Mouse (Mus musculus): ENCODE measurements around the gene Ada.
"Not testable (repeated sequence)": the region's sequence is repeated elsewhere in the genome, so short reads cannot be mapped to it uniquely, and the experiment has no call there.

The Ada gene

GRCm38 (mm10) chr2:163697764-163698480, 52.1 kb downstream of the Ada start:
- in situ Hi-C loops (cut with MboI, MseI) = no loop called here

- in situ Hi-C loops (cut with MboI, MseI) = no loop called here
Observed at GRCm38 (mm10) chr2:163696763-163697162, 53.3 kb downstream of the Ada start.

- in situ Hi-C loops (cut with MboI, MseI) = no loop called here
Observed at GRCm38 (mm10) chr2:163693716-163694314, 56.2 kb downstream of the Ada start.

- in situ Hi-C loops (cut with MboI, MseI) = no loop called here
Observed at GRCm38 (mm10) chr2:163692873-163693612, 57.0 kb downstream of the Ada start.

GRCm38 (mm10) chr2:163691846-163692605, 58.0 kb downstream of the Ada start:
- in situ Hi-C loops (cut with MboI, MseI) = no loop called here

GRCm38 (mm10) chr2:163690409-163691304, 59.4 kb downstream of the Ada start:
- in situ Hi-C loops (cut with MboI, MseI) = no loop called here

GRCm38 (mm10) chr2:163689771-163690170, 60.3 kb downstream of the Ada start:
- in situ Hi-C loops (cut with MboI, MseI) = no loop called here

GRCm38 (mm10) chr2:163688377-163688776, 61.7 kb downstream of the Ada start:
- in situ Hi-C loops (cut with MboI, MseI) = not testable (repeated sequence)

GRCm38 (mm10) chr2:163686886-163687285, 63.2 kb downstream of the Ada start:
- in situ Hi-C loops (cut with MboI, MseI) = no loop called here

- in situ Hi-C loops (cut with MboI, MseI) = no loop called here
Observed at GRCm38 (mm10) chr2:163686233-163686632, 63.8 kb downstream of the Ada start.

- in situ Hi-C loops (cut with MboI, MseI) = no loop called here
Observed at GRCm38 (mm10) chr2:163685761-163686200, 64.3 kb downstream of the Ada start.

- in situ Hi-C loops (cut with MboI, MseI) = no loop called here
Observed at GRCm38 (mm10) chr2:163685287-163685686, 64.8 kb downstream of the Ada start.

GRCm38 (mm10) chr2:163682344-163682743, 67.7 kb downstream of the Ada start:
- in situ Hi-C loops (cut with MboI, MseI) = no loop called here

GRCm38 (mm10) chr2:163676745-163677144, 73.3 kb downstream of the Ada start:
- in situ Hi-C loops (cut with MboI, MseI) = no loop called here
